Mouse (Mus musculus) spleen, adult 2 months (tissue): ENCODE measurements around the gene Aif1l.

Source experiments
- CTCF ChIP-seq: fragments of 200-500 bp; IDR thresholded peaks from 2 replicates; pipeline ENCODE4 v1.5.1; 2011; ENCODE audit warnings: mild to moderate bottlenecking, inconsistent platforms; ENCODE audit not compliant: insufficient read depth, insufficient read length, insufficient replicate concordance; ENCODE audit errors: extremely low read depth
- POLR2A ChIP-seq: fragments of 200-500 bp; IDR thresholded peaks from 2 replicates; pipeline ENCODE4 v1.6.1; 2011; ENCODE audit warnings: low read depth, low read length, inconsistent platforms

DNA sequence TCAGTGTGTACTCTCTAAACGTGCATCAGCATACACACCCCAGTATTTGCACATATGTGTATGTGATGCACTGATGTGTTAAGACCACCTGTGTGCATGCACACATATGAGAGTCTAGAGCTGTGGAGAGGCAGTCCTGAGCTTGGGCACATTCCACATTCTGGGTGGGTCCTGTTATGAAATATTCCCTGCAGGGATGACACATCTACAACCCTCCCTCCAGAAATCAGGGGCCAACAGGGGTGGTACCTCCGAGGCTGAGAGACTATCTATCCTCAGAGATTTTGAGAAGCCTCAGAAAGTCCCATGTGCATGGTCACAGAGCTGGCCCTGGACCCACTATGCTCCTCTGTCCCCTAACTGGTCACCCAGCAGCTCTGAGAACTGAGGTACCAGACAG is 4.4 kb upstream of the Aif1l start:
- TF ChIP-seq CTCF (no peak), POLR2A (no peak)
